Mouse (Mus musculus): ENCODE data around the gene Vwa7.

- no peak for TF ChIP-seq POLR2A (IDR thresholded peaks at IDR 0.05; ENCODE audit: extremely low read depth, insufficient read depth, low read length)
- TF ChIP-seq CTCF (IDR thresholded peaks at IDR 0.05; ENCODE audit: extremely low read depth, insufficient read depth, low read length) = no peak
These were observed 19.8 kb upstream of the Vwa7 start for GRCm38 (mm10) chr17:34996411-34997141.

All from cortical plate, adult 2 months (tissue).